Mouse (Mus musculus) erythroblast, embryonic 14.5 days (primary cell): ENCODE results near the gene Flt3l. TPM values are rescaled to one million over a fixed set of nuclear protein-coding genes. Genes with fewer than 3 reads are reported as not detected.
"Not testable (repeated sequence)": the region's sequence is repeated elsewhere in the genome, so short reads cannot be mapped to it uniquely, and the experiment has no call there.

Experiments
- H3K27me3 ChIP-seq: 2 replicates; pipeline ENCODE4 v1.6.1; 2012; ENCODE audit warnings: inconsistent platforms; ENCODE audit not compliant: control insufficient read depth
- H3K36me3 ChIP-seq: 2 replicates; pipeline ENCODE4 v1.6.1; 2012; ENCODE audit warnings: mild to moderate bottlenecking, inconsistent platforms; ENCODE audit not compliant: control insufficient read depth
- H3K4me1 ChIP-seq: 2 replicates; pipeline ENCODE4 v1.6.1; 2012; ENCODE audit warnings: inconsistent platforms; ENCODE audit not compliant: control insufficient read depth
- H3K4me3 ChIP-seq: replicated peaks from 2 replicates; pipeline ENCODE3; 2012; ENCODE audit warnings: moderate library complexity, mild to moderate bottlenecking, inconsistent platforms
- H3K9me3 ChIP-seq: 2 replicates; pipeline ENCODE4 v1.6.1; 2012; ENCODE audit warnings: low read length, inconsistent platforms, mixed read lengths; ENCODE audit not compliant: control insufficient read depth
- GATA1 ChIP-seq: IDR thresholded peaks from 2 replicates; pipeline ENCODE4 v1.6.1; 2012; ENCODE audit warnings: low read length, inconsistent platforms, mixed read lengths
- TAL1 ChIP-seq: IDR thresholded peaks from 3 replicates; pipeline ENCODE4 v1.6.1; 2012; ENCODE audit warnings: low read length, inconsistent platforms, mixed read lengths
- polyA plus RNA-seq: library from polyadenylated mRNA; stranded (reverse); fragments of >175 nt; gene quantifications from 2 replicates; pipeline ENCODE4 v1.2.3, GENCODE M21; 2012

Gene Flt3l
- polyA plus RNA-seq, 1 experiment: 1.7 TPM

DNA sequence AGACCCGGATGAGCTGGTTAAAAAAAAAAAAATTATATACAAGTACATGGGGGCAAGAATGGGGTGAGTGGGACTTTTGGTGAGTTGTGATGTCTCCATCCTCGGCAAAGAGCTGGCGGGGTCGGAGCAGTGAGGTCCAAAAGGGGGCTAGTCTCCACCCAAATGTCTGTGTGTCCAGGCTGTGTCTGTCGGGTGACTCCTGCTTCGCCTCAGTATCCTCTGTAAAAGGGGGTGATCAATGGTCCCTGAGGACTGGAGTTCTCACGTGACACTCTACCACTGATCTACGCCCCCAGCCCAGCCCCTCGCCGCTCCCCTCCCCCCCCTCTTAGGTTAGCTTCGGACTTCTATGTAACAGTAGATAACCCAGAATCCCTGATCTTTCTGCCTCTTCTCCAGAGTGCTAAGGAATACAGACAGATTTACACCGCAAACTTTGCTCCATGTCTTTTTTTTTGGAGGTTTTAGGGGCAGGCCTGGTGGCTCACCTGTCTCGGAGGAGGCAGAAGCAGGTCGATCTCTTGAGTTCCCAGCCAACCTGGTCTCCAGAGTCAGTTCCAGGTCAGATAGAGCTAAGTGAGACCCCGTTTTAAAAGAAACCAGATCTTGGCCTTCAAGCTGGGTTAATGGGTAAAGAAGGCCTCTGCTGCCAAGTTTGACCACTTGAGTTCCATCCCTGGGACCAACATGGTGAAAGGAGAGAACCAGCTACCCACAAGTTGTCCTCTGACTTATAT is 6.3 kb downstream of the Flt3l start:
- H3K4me3 ChIP-seq: peak overlapping the region; percentile 97
- peaks cover 47% of the 10 kb centered on the region for H3K36me3 ChIP-seq
- peaks cover 72% of the 10 kb centered on the region for H3K4me1 ChIP-seq
- no peaks in the 10 kb centered on the region; the same call in 1 of the 2 replicates for H3K9me3 ChIP-seq
- TF ChIP-seq GATA1: no peak
- no peak for TF ChIP-seq TAL1
- H3K27me3 ChIP-seq: no peaks in the 10 kb centered on the region

DNA sequence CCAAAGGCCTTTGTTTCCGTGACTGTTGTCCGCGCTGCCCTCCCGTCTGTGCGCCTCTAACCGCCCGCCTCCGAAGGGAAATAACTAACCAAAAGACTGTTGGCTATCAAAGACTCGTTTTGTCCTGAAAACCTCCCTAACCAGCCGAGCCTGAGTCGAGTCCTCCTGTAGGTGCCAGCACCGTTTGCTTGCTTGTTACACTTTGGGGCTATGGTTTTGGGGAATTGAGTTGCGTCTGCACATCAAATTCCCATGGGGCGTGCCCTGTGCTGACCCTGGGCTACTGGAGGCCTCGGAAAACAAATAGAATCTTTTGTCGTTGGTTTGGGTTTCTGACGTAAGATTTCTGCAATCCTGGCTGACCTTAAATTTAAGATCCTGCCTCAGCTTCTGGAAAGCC is 6.9 kb downstream of the Flt3l start:
- Histone ChIP-seq H3K27me3 (no peaks in the 10 kb centered on the region), H3K9me3 (no peaks in the 10 kb centered on the region; the same call in 1 of the 2 replicates), H3K36me3 (peaks cover 50% of the 10 kb centered on the region), H3K4me1 (peaks cover 72% of the 10 kb centered on the region), H3K4me3 (peak overlapping the region; percentile 97)
- TF ChIP-seq TAL1 (no peak), GATA1 (no peak)

DNA sequence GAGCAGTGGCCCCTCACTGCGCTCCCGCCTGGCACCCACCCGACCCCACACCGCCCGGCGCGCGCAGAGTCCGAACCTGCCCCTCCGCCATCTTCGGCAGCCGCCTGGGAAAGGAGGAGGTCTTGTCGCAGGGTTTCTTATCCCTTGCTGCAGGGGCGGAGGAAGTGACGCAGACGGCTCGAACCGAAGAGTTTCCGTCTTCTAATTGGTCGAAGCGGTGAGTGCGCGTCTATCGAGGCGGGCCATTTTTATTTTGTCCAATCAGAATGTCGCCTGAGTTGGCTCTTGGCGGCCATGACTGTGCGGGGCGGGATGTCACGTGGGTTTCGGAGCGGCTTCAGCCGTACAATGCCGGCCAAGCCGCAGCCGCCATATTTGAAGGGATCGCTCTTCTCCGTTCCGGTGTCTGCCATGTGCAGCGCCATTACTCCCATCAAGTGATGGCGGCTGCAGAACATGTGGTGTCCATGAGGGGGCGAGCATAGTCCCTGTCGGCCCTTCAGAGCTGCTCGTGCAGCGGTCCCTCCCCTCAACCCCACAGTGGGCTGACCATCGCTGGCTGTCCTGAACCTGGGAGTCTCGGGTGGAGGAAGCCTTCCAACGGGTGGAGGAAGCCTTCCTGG is 7.5 kb downstream of the Flt3l start, which contains the start of gene Rpl13a:
Gene Rpl13a (minus strand): TSS at position 138 of the 623 bp plus-strand sequence.
- Histone ChIP-seq H3K4me1 (peaks cover 70% of the 10 kb centered on the region), H3K4me3 (peak within 1 kb of the TSS; percentile 97), H3K36me3 (peaks cover 49% of the 10 kb centered on the region), H3K9me3 (no peaks in the 10 kb centered on the region; the same call in 1 of the 2 replicates), H3K27me3 (no peaks in the 10 kb centered on the region)
- TF ChIP-seq TAL1: no peak
- no peak for TF ChIP-seq GATA1

DNA sequence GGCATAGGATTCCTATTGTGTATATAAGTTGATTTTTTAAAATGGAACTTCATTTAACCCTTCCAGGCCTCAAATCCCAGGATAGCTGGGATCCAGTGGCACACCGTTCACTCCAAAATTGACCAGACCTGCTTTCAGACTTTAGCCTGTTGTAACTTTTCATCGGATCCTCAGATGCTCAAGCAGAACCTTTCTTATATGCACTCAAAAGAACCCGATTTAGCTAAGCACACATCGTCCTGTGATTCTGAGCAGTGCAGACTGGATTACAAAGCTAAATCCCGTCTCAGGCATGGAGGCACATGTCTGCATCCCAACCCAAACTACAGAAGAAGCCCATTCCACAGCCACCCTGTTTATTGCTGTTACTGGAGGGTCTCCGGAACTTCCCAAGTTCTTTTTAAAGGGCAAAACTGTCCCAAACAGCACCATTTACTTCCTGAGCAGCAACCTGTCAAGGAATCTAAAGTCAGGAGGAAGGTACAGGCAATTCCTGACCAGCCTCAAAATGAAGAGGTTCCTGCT is 8.5 kb downstream of the Flt3l start:
- Histone ChIP-seq H3K4me1 (peaks cover 78% of the 10 kb centered on the region), H3K9me3 (no peaks in the 10 kb centered on the region), H3K36me3 (peaks cover 48% of the 10 kb centered on the region), H3K4me3 (peak overlapping the region; percentile 97), H3K27me3 (no peaks in the 10 kb centered on the region)
- TF ChIP-seq TAL1 (no peak), GATA1 (no peak)

DNA sequence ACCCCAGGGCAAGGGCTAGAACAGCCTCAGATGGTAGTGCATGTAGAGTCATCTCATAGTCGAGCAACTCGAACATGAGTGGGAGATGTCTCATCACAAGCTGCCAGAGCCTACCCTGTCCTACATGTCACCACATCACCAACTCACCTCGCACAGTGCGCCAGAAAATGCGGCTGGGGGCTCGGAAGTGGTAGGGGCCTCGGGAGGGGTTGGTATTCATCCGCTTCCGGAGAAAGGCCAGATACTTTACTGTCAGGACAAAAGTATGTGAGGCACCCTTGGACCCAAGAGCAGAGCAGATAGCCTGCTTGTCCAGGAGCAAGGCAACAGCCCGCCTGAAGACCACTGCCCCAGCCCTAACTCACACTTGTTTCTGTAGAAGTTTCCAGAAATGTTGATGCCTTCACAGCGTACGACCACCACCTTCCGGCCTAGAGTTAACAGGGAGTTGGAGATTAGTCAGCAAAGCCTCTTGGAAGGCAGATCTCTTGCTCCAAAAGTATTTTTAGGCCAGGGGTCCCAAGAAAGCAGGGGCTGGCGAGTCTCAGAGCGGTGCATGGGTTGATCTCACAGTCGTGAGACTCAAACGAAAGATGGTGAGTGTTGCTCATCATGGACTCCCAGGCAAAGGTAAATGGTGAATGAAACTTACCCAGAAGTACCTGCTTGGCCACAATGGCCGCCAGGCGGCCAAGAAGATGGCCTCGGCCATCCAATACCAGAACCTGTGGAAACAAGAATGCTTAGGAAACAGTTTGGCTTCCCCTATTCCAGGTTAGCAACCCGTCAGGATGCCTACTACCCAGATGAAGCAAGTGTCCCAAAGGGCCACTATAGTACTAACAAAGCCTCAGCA is 9.2 kb downstream of the Flt3l start:
- peaks cover 79% of the 10 kb centered on the region for H3K4me1 ChIP-seq
- peaks cover 50% of the 10 kb centered on the region for H3K36me3 ChIP-seq

DNA sequence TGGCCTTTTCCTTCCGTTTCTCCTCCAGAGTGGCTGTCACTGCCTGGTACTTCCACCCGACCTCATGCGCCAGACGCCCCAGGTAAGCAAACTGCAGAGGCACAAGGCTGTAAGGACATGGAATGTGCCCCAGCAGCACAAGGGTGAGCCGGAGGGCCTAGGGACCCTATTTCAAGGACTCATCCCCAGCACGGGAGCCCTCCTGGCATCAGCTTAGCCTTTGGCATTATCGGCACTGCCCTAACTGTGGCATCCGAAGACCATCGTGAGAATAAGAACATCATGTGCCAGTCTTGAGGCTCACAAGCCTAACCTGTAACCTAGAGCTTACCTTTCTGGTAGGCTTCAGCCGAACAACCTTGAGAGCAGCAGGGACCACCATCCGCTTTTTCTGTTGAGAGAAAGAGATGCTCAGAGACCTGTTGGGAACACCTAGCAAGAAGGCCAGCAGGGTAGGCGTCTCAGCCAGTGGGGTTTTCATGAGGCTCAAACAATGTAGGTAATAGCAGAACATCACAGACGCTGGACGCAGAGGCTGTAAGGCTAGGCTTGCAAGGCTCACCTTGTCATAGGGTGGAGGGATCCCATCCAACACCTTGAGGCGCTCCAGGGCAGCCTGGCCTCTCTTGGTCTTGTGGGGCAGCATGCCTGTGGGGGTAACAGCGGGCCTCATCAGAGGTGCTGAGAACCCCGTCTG is 9.9 kb downstream of the Flt3l start:
- H3K9me3 ChIP-seq: no peaks in the 10 kb centered on the region
- TF ChIP-seq TAL1 (no peak), GATA1 (no peak)
- H3K27me3 ChIP-seq: no peaks in the 10 kb centered on the region
- H3K4me3 ChIP-seq: peak overlapping the region; percentile 97
- peaks cover 80% of the 10 kb centered on the region for H3K4me1 ChIP-seq
- H3K36me3 ChIP-seq: peaks cover 53% of the 10 kb centered on the region

More for the DNA sequence above, 9.2 kb downstream of the Flt3l start:
- TF ChIP-seq GATA1: no peak
- TF ChIP-seq TAL1: no peak
- Histone ChIP-seq H3K4me3 (peak overlapping the region; percentile 97), H3K27me3 (no peaks in the 10 kb centered on the region), H3K9me3 (no peaks in the 10 kb centered on the region)

DNA sequence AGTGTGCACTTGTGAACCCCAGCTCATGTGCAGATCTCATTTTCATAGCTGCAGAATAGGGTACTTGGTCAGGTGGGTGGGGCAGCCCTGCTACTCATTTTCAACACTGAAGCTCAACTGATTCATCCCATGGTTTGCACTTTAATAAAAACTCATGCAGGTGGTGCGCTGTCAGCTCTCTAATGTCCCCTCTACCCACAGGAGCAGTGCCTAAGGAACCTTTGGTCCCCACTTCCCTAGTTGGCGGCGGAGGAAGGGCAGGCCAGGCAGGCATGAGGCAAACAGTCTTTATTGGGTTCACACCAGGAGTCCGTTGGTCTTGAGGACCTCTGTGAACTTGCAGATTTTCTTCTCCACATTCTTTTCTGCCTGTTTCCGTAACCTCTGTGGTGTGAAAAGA is 10.6 kb downstream of the Flt3l start:
- Histone ChIP-seq H3K4me1 (peaks cover 84% of the 10 kb centered on the region), H3K36me3 (peaks cover 60% of the 10 kb centered on the region)
- not testable (repeated sequence) for H3K4me3 ChIP-seq, H3K9me3 ChIP-seq, H3K27me3 ChIP-seq

DNA sequence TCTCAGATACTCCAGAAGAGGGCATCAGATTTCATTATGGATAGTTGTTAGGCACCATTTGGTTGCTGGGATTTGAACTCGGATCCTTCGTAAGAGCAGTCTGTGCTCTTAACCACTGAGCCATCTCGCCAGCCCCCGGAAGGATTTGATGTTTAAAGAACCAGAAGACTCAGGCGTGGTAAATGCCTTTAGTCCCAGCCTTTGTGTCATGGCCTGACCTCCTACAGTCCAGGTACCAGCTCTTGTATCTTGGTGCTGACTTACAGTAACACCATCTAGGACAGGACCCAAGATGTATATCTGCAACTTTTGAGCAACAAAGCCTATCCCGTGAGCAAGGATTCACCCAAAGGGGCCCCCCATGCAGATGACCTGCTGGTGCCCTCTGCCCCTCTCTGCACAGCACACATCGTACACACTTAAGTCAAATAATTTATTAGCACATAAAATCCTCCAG is 11.1 kb downstream of the Flt3l start:
- TF ChIP-seq GATA1 (no peak), TAL1 (no peak)
- Histone ChIP-seq H3K9me3 (no peaks in the 10 kb centered on the region), H3K36me3 (peaks cover 65% of the 10 kb centered on the region), H3K4me1 (peaks cover 84% of the 10 kb centered on the region), H3K27me3 (no peaks in the 10 kb centered on the region), H3K4me3 (no peak overlapping the region)
